Mouse (Mus musculus) pancreas, adult 10 weeks (tissue): ENCODE measurements around the gene Srd5a2. TPM values are rescaled to one million over a fixed set of nuclear protein-coding genes. Genes with fewer than 3 reads are reported as not detected.

Experiments
- polyA plus RNA-seq: library from polyadenylated mRNA; stranded (reverse); fragments of 350-450 nt; fragmentation: Illumina TruSeq; extraction: RNeasy Lipid Tissue Mini Kit (QIAGEN cat#74804); gene quantifications from one replicate; pipeline ENCODE4 v1.2.3, GENCODE M21; 2015; ENCODE audit warnings: low read depth, low replicate concordance; ENCODE audit not compliant: insufficient read depth

Srd5a2 gene
- polyA plus RNA-seq: not detected

GRCm38 (mm10) chr17:74047210-74048082 lies at the start of gene Srd5a2:
Srd5a2 (minus strand) TSS chr17:74047916.

Other genes starting within 250 kb of the Srd5a2 start
- 2.1 TPM for gene Ehd3, start 243.8 kb downstream of the Srd5a2 start, polyA plus RNA-seq
- 32.6 TPM for gene Xdh, start 97.7 kb downstream of the Srd5a2 start, polyA plus RNA-seq
- 6.9 TPM for gene Memo1, start 247.6 kb upstream of the Srd5a2 start, polyA plus RNA-seq